In genomic region chr13:88651036-88651435, GRCm38 (mm10) we compare ENCODE assay signal across 15 mouse cellular contexts.
"Had no signal": no experiment of that assay in that cellular context is flagged by ENCODE, and none has a peak within 500 bp of the region (broad histone marks: within the 10 kb centered on the region; RNA-seq: fewer than 3 reads in every experiment).

No protein-coding gene starts in this region.

- H3K27ac ChIP-seq: kidney, embryonic 15.5 days; limb, embryonic 15.5 days; liver, embryonic 12.5 days; neural tube, embryonic 15.5 days; stomach, embryonic 15.5 days had no signal

- ATAC-seq: liver, embryonic 12.5 days had no signal

- H3K36me3 ChIP-seq: kidney, embryonic 15.5 days; limb, embryonic 15.5 days; liver, embryonic 12.5 days; neural tube, embryonic 15.5 days; stomach, embryonic 15.5 days had no signal

- H3K4me2 ChIP-seq: kidney, embryonic 15.5 days; limb, embryonic 15.5 days; liver, embryonic 12.5 days; lung, embryonic 14.5 days; neural tube, embryonic 15.5 days; stomach, embryonic 15.5 days had no signal

- H3K27me3 ChIP-seq: kidney, embryonic 15.5 days; limb, embryonic 15.5 days; liver, embryonic 12.5 days; neural tube, embryonic 15.5 days; stomach, embryonic 15.5 days had no signal

- H3K4me3 ChIP-seq: kidney, embryonic 15.5 days; limb, embryonic 15.5 days; liver, embryonic 12.5 days; myocyte; neural tube, embryonic 15.5 days; stomach, embryonic 15.5 days had no signal

- H3K4me1 ChIP-seq: kidney, embryonic 15.5 days; limb, embryonic 15.5 days; liver, embryonic 12.5 days; neural tube, embryonic 15.5 days; stomach, embryonic 15.5 days had no signal

- H3K9ac ChIP-seq: kidney, embryonic 15.5 days; limb, embryonic 15.5 days; liver, embryonic 12.5 days; lung, embryonic 14.5 days; neural tube, embryonic 15.5 days; stomach, embryonic 15.5 days had no signal

- DNase-seq: kidney, adult 2 months; kidney, postnatal 14 days; lung, embryonic 14.5 days; lung, postnatal 10 days; lung, postnatal 4 days; right cerebral cortex, postnatal 4 days; spleen, adult 18-20 months; thymus, adult 2 months; thymus, postnatal 25 days had no signal

- H3K9me3 ChIP-seq: kidney, embryonic 15.5 days; limb, embryonic 15.5 days; liver, embryonic 12.5 days; neural tube, embryonic 15.5 days; stomach, embryonic 15.5 days had no signal
